In genomic region chr1:149961425-149962303, GRCm38 (mm10) we compare ENCODE assay signal across 9 mouse cellular contexts. TPM values are rescaled to one million over a fixed set of nuclear protein-coding genes. Genes with fewer than 3 reads are reported as not detected.
DNase-seq lines count a peak whose midpoint lies in the region; ATAC-seq and TF ChIP-seq lines count a peak whose summit lies in the region.
"Had no signal": no experiment of that assay in that cellular context is flagged by ENCODE, and none has a peak within 500 bp of the region (broad histone marks: within the 10 kb centered on the region; RNA-seq: fewer than 3 reads in every experiment).

No protein-coding gene starts in this region.

- H3K9ac ChIP-seq in heart, embryonic 16.5 days (ENCODE audit: low read length) = peak overlapping the region; percentile 79; the same call in 1 of the 2 replicates
- H3K9ac ChIP-seq in hindbrain, embryonic 13.5 days = no peak overlapping the region

- H3K36me3 ChIP-seq in heart, embryonic 16.5 days (ENCODE audit: control insufficient read depth, insufficient read depth) = no peaks in the 10 kb centered on the region
- no peaks in the 10 kb centered on the region for H3K36me3 ChIP-seq in hindbrain, embryonic 13.5 days

- no peak for DNase-seq in heart, adult 9 months (ENCODE audit: low spot score in 2 of 2)
- no peak for DNase-seq in Patski (ENCODE audit: low read depth, low spot score)
- no peak for DNase-seq in embryo, embryonic 10 days (ENCODE audit: low spot score)
- no peak for DNase-seq in gastrocnemius, postnatal 36 days
- DNase-seq in thymus, postnatal 0 days (ENCODE audit: low spot score) = no peak
- DNase-seq: cerebellum, adult 11-12 months had no signal

- H3K27ac ChIP-seq in heart, embryonic 16.5 days (ENCODE audit: low read length) = no peak overlapping the region
- H3K27ac ChIP-seq in hindbrain, embryonic 13.5 days = no peak overlapping the region

- WGBS in heart, embryonic 16.5 days = 59% methylated on average over 9 of the region's 9 CpGs
- 79% methylated on average over 9 of the region's 9 CpGs for WGBS in hindbrain, embryonic 13.5 days

- peaks cover 4% of the 10 kb centered on the region; the same call in 1 of the 2 replicates for H3K4me1 ChIP-seq in heart, embryonic 16.5 days (ENCODE audit: control insufficient read depth, insufficient read depth, low read length)
- no peaks in the 10 kb centered on the region for H3K4me1 ChIP-seq in hindbrain, embryonic 13.5 days (replicated peaks)

- CTCF ChIA-PET in Patski (lab: Charles Lee) = no interaction called here

- in situ Hi-C loops in Patski (cut with MboI; ENCODE audit: low pct_unique_long_range_greater_than_20kb) = no loop called here

- H3K4me3 ChIP-seq in heart, embryonic 16.5 days (ENCODE audit: low read length) = peak overlapping the region; percentile 71
- peak overlapping the region; percentile 32; the same call in 1 of the 2 replicates for H3K4me3 ChIP-seq in hindbrain, embryonic 13.5 days

- ATAC-seq in heart, embryonic 16.5 days (replicated peaks; ENCODE audit: extremely low read depth, insufficient read depth, low FRiP score) = 0 out of 2 replicates have a peak, but pooled peaks have one; percentile 6
- ATAC-seq in Patski = peak; percentile 14
- ATAC-seq in hindbrain, embryonic 13.5 days (ENCODE audit: low FRiP score) = no peak
- ATAC-seq in megakaryocyte-erythroid progenitor cell, adult 5-6 weeks (replicated peaks; ENCODE audit: low FRiP score, low TSS enrichment, poor library complexity, severe bottlenecking) = peak; percentile 20; the same call in 1 of the 2 replicates

- POLR2A ChIA-PET in Patski (lab: Charles Lee) = no interaction called here

- TF ChIP-seq CTCF in Patski (IDR thresholded peaks at IDR 0.05) = no peak

- intact Hi-C loops in gastrocnemius, postnatal 36 days (cut with DNase I) = no loop called here

- H3K27me3 ChIP-seq in heart, embryonic 16.5 days (ENCODE audit: control insufficient read depth, insufficient read depth, low read length) = no peaks in the 10 kb centered on the region
- no peaks in the 10 kb centered on the region for H3K27me3 ChIP-seq in Patski
- H3K27me3 ChIP-seq in hindbrain, embryonic 13.5 days = no peaks in the 10 kb centered on the region

- H3K4me2 ChIP-seq in heart, embryonic 16.5 days (ENCODE audit: low read depth, low read length) = peak overlapping the region; percentile 88
- H3K4me2 ChIP-seq in hindbrain, embryonic 13.5 days = peak overlapping the region; percentile 51

- H3K9me3 ChIP-seq in heart, embryonic 16.5 days (replicated peaks; ENCODE audit: control insufficient read depth, low read length) = no peaks in the 10 kb centered on the region
- H3K9me3 ChIP-seq in hindbrain, embryonic 13.5 days = no peaks in the 10 kb centered on the region

RNA-seq across cellular contexts. Expression of gene Pla2g4a, which starts 0.6 kb away (rescaled TPM):
- 5.6 and 6.9 TPM in 2 replicates for polyA plus RNA-seq in heart, embryonic 16.5 days (2015; fragmentation: Nextera tagmentation; extraction: Ambion mirVana)
- 16.0 TPM for polyA plus RNA-seq in Patski (2021)
- polyA plus RNA-seq in hindbrain, embryonic 13.5 days (2015; fragmentation: Nextera tagmentation; extraction: Ambion mirVana) = 2.1 and 2.8 TPM in 2 replicates
- 14.5 and 16.9 TPM in 2 replicates for total RNA-seq in megakaryocyte-erythroid progenitor cell, adult 5-6 weeks (2014; fragmentation: Nextera tagmentation)
- 80.7 and 82.2 TPM in 2 replicates for total RNA-seq in megakaryocyte-erythroid progenitor cell, adult 5-6 weeks (2017)
- 1 to 10 TPM; 1.3 to 1.5 TPM for total RNA-seq in gastrocnemius, postnatal 36 days (2021)
- polyA plus RNA-seq in thymus, postnatal 0 days (2015; fragmentation: Nextera tagmentation; extraction: Ambion mirVana) = 9.9 and 10.0 TPM in 2 replicates
